Mouse (Mus musculus) liver, adult 2 months (tissue): ENCODE measurements at regions not wholly inside any gene's neighbourhood (a gene's known extent, or its start where the extent isn't known, plus 50 kb on each side); places are given as distances from the start of the nearest gene placed in this dataset.

Source experiments
- DNase-seq: peaks from one replicate; pipeline ENCODE4 v3.0.0-alpha.2; 2011; ENCODE audit warnings: low read depth, low spot score; ENCODE audit errors: extremely low read depth
- H3K27ac ChIP-seq: fragments of 200-500 bp; replicated peaks from 2 replicates; pipeline ENCODE4 v1.5.1; 2012; ENCODE audit warnings: low read depth, mild to moderate bottlenecking, control low read depth, inconsistent platforms, low read length; ENCODE audit not compliant: insufficient read depth
- H3K27me3 ChIP-seq: fragments of 200-500 bp; 2 replicates; pipeline ENCODE4 v1.6.1; 2012; ENCODE audit warnings: mild to moderate bottlenecking, moderate library complexity, low read length, inconsistent platforms; ENCODE audit not compliant: control insufficient read depth, insufficient read depth
- H3K36me3 ChIP-seq: fragments of 200-500 bp; 2 replicates; pipeline ENCODE4 v1.6.1; 2012; ENCODE audit warnings: low read length, inconsistent platforms; ENCODE audit not compliant: control insufficient read depth, insufficient read depth
- H3K4me1 ChIP-seq: fragments of 200-500 bp; 2 replicates; pipeline ENCODE4 v1.6.1; 2011; ENCODE audit warnings: low read length; ENCODE audit not compliant: control insufficient read depth, insufficient read depth
- H3K4me3 ChIP-seq: fragments of 200-500 bp; 2 replicates; pipeline ENCODE4 v1.5.1; 2011; ENCODE audit warnings: low read depth, mild to moderate bottlenecking, control low read depth, low read length, moderate library complexity; ENCODE audit not compliant: insufficient read depth
- H3K79me2 ChIP-seq: fragments of 200-500 bp; 2 replicates; pipeline ENCODE4 v1.6.1; 2012; ENCODE audit warnings: inconsistent platforms, mild to moderate bottlenecking, low read length, moderate library complexity; ENCODE audit not compliant: control insufficient read depth, insufficient read depth
- H3K9ac ChIP-seq: fragments of 200-500 bp; 2 replicates; pipeline ENCODE4 v1.6.1; 2012; ENCODE audit warnings: low read depth, mild to moderate bottlenecking, control low read depth, inconsistent platforms, low read length
- CTCF ChIP-seq: fragments of 200-500 bp; IDR thresholded peaks from 2 replicates; pipeline ENCODE4 v1.5.1; 2011; ENCODE audit warnings: low read depth, low read length, control low read depth
- POLR2A ChIP-seq: fragments of 200-500 bp; IDR thresholded peaks from 2 replicates; pipeline ENCODE4 v1.6.1; 2011; ENCODE audit warnings: low read length, control low read depth; ENCODE audit not compliant: insufficient read depth; ENCODE audit errors: extremely low read depth
- WGBS: fragments of 180-500 bp; shearing (Covaris S2); methylation state at CpG from one replicate; pipeline ENCODE4 v1.1.7; 2018; 5-methylcytosine and 5-hydroxymethylcytosine counted together

GRCm38 (mm10) chr12:50698613-50699442 lies 49.9 kb upstream of the Prkd1 start:
- no peak overlapping the region for H3K4me3 ChIP-seq
- no peaks in the 10 kb centered on the region for H3K27me3 ChIP-seq
- no peaks in the 10 kb centered on the region for H3K79me2 ChIP-seq
- 65% methylated on average over 5 of the region's 5 CpGs for WGBS
- H3K27ac ChIP-seq = no peak overlapping the region
- DNase-seq = peak; percentile 55
- H3K36me3 ChIP-seq = no peaks in the 10 kb centered on the region
- H3K9ac ChIP-seq = no peak overlapping the region
- no peaks in the 10 kb centered on the region for H3K4me1 ChIP-seq
- TF ChIP-seq CTCF (no peak), POLR2A (no peak)
